Mouse (Mus musculus): ENCODE measurements around the gene Plcb1.

Gene Plcb1

DNA sequence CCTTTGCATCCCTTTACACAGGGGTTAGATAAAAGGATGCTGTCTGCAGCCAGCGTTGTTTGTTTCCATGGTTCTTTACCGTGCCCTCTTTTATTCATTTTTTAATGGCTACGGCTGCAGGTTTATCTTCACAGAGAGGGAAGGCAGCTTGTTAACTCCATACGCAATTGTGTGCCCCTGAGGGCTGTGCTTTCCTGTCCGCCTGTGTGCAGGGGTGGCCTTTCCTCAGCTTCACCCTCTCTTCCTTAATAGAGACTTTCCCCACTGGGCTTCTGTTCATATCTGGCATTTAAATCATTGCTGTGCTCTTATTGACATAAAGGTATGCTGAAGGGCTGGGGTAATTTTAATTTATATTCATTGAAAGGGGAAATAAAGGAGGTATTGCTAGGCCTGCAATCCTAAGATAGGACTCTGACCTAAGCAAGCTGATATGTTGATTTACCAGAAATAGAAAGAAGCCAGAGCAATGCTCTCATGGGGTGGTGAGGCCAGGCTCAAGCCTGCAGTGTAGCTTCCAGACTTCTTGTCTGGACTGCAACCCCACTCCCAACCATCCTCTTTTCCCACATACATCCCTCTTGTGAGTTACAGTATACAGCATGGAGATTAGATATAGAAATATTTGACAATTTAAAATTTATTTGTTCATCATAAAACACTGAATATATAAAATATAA is 623.7 kb downstream of the Plcb1 start:
- DNase-seq (ENCODE audit: low spot score): no peak

GRCm38 (mm10) chr2:135411675-135412074 is 625.8 kb downstream of the Plcb1 start:
- DNase-seq (ENCODE audit: low spot score): no peak

DNA sequence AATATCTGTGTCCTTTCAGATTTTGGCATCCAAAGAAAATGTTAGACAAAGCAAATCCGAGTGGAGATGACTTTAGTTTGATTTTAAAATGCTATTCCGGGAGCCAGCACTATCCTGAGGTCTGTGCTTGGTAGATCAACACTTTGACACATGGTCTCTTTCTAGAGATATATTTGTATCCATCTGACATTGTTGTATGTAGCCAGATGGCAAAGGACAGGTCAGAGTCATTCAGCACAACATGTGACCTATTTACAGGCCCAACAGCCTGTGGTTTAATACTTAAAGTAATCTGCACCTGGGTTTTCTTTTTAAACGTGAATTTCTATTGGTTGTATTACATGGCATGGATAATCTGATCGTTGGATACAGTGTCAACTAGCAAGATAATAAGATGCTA is 629.3 kb downstream of the Plcb1 start:
- no peak for DNase-seq (ENCODE audit: low spot score)

GRCm38 (mm10) chr2:135419301-135419700 is 633.4 kb downstream of the Plcb1 start:
- DNase-seq (ENCODE audit: low spot score): no peak

- no peak for DNase-seq (ENCODE audit: low spot score)
Observed at GRCm38 (mm10) chr2:135434947-135435515, 649.2 kb downstream of the Plcb1 start.

- no peak for DNase-seq (ENCODE audit: low spot score)
Observed at GRCm38 (mm10) chr2:135439034-135439433, 653.2 kb downstream of the Plcb1 start.

DNA sequence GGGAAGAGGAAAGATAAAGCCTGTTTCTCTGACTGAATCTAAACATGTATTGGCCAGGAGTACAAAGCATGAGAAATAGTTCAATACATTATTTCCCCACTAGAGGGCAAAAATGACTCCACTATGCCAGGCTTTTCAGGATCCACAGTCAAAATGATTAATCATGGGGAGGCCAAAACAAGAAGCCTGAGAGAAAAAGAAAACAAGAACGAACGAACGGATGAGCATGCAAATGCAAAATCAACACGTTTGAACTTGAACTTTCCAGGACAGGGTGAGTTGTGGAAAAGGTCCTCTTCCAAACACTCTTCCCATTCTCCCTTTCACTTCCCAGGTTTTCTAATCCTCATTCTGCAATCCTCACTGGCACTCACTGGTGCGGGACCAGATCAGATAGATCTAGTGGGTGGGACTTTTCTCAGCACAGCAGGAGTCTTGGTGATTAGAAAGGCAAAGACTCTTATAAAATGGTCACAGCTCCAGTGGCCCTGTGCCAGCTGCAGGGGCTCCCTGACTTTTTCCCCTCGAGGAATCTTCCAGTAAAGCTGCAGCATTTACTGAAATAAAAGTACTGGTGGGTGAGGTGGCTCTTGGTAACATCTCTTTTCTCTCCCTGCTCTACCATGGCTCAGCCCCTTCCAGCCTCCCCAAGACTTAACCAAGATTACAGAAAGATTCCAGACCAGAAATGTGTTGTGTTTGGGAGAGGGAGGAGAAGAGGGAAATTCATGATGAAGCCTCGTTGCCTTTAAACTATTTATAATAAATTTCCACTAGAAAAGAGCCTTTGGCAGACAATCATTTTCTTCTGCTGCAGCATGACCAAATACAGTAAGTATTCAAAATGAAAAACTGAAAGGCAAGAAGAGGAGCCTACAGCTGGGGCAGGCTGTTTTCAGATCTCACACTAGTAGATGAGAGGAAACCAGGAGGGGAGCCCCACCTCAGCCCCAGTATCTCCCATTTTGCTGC is 654.0 kb downstream of the Plcb1 start:
- DNase-seq (ENCODE audit: low spot score): peak; percentile 32

- no peak for DNase-seq (ENCODE audit: low spot score)
Observed at GRCm38 (mm10) chr2:135453581-135453980, 667.7 kb downstream of the Plcb1 start.

DNA sequence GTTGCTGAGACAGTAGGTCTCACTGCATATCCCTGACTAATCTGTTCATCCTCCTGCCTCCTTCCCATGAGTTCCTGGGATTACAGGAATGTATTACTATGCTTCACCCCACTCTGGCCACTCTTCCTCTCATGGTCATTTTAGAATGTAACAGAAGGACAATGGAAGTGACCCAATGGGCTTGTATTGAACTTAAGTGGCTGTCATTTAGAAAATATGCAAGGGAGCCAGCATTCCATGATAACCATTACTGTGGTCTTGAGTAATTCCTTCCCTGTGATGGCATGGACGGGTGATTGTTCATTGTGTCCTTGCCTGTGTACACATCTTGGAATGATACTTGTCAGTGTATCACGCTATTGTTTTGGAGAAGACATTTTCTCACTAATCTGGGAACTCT is 668.1 kb downstream of the Plcb1 start:
- DNase-seq (ENCODE audit: low spot score): no peak

DNA sequence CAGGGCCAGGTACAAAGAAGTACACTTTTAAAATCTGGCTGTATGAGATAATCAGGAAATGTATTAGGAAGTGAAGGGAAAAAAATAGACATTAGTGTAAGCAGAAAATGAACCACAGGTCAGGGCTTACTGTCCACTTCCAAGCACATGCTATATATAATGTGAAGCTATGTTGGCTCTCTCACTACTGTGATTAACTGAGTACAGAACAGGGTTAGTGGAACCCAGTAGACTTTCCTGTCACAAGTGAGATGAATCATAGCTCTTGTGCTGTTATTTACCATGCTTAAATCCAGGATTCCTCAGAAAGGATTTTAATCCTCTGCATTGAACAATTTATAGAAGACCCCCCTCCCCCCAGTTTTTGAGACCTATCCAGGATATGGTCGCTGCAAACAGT is 668.6 kb downstream of the Plcb1 start:
- no peak for DNase-seq (ENCODE audit: low spot score)

- no peak for DNase-seq (ENCODE audit: low spot score)
Observed at GRCm38 (mm10) chr2:135467895-135468294, 682.0 kb downstream of the Plcb1 start.

- no peak for DNase-seq (ENCODE audit: low spot score)
Observed at GRCm38 (mm10) chr2:135474107-135474506, 688.2 kb downstream of the Plcb1 start.

DNA sequence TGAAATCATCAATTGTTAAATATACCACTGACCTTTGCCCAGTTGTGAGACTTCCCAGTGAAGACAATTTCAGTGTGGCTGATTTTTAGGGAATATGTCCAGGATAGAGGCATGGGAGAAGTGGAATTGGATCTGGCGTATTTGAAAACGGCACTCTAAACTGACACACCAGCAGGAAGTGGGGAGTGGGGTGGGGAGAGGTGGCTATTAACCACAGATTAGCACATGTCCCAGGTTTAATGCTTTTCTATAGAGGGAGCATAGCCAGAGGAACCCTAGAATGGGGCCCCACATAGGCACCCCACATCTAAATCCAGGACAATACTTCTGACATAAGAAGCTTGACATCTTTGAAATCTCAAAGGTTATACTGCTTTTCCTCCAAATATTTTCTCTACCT is 699.4 kb downstream of the Plcb1 start:
- no peak for DNase-seq (ENCODE audit: low spot score)

DNA sequence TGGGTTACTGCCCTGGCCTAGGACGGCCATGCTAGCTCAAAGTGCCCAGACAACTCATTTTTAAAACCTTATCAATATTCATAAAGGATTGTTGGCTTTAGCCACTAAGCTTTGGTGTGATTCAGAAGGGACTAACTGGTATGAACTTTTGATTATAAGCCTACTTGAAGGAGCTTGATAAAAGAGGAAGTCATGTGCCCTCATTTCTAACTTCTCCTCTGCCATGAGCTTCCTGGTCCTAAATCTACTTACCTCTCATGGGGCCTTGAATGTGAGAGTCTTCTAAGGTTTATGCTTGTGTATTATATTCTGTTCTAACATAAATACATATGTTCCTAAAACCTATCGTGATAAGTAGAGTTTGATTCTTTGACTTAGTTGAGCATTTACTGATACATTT is 702.4 kb downstream of the Plcb1 start:
- DNase-seq (ENCODE audit: low spot score): no peak

DNA sequence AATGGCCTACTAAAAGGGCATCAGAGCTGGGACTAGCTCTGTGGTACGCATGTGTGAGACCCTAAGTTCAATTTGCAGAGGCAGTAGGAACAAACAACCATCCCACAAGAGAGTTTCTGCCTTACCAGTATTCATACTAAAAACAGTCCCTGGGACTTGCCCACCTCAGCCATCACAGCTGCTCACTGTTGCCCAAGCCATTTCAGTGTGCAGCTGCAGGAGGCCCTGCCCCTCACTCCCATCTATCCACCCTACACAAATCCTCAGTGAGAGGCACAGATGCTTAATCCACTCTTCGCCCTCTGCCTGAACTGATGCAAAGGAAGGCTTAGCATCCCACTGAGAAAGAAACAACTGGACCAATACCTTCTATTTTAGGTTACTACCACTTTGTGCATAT is 703.3 kb downstream of the Plcb1 start:
- no peak for DNase-seq (ENCODE audit: low spot score)

DNA sequence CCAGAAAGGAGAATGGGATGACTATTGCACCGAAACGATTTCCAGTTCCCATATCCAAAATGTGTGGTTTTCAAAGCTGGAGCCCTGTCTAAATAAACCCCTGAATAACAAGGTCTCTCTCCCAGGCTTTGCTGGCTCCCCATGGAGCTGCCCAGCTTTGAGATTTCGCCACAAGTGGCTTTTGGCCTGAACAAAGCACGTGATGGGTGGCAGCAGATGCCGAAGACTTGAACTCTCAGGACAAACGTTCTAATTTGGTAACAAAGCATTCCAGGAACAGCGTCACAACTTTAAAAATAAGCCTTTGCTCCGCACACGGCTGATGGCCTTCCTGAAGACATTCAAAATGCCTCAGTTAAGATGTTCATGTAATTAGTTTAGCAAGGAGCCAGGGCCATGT is 706.9 kb downstream of the Plcb1 start:
- DNase-seq (ENCODE audit: low spot score): no peak

GRCm38 (mm10) chr2:135496553-135496952 is 710.7 kb downstream of the Plcb1 start:
- DNase-seq (ENCODE audit: low spot score): no peak

DNA sequence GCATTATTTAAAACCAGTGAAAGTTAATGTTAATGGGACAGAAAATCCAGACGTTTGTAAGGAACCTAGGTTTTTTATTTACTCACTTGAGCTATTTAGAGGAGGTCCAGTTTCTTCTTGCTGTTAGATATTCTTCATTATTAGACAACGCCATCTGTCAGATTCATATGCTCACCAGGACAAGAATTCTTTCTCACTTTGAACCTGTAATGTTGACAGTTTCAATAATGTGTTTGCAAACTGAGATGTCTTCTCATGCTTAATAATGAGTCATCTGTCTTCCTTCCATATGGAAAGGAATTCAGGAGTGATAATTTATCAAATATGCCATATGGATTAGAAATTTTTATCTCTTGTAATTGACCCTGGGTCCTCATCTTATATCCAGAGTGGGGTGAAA is 711.4 kb downstream of the Plcb1 start:
- no peak for DNase-seq (ENCODE audit: low spot score)

DNA sequence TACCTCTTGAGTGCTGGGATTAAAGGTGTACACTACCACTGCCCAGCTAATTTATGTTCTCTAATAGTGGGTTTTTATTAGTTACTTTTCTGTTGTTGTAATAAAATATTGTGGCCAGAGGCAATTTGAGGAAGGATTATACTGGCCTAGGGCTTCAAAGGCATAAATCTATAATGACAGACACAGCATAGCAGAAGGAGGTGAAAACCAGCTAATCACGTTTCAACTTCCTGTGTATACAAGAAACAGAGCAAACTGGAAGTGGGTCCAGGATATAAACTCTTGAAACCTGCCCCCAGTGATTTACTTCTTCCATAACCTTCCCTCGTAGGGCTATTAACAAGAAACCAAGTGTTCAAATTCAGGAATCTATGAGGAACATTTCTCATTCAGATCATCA is 715.0 kb downstream of the Plcb1 start:
- no peak for DNase-seq (ENCODE audit: low spot score)

DNA sequence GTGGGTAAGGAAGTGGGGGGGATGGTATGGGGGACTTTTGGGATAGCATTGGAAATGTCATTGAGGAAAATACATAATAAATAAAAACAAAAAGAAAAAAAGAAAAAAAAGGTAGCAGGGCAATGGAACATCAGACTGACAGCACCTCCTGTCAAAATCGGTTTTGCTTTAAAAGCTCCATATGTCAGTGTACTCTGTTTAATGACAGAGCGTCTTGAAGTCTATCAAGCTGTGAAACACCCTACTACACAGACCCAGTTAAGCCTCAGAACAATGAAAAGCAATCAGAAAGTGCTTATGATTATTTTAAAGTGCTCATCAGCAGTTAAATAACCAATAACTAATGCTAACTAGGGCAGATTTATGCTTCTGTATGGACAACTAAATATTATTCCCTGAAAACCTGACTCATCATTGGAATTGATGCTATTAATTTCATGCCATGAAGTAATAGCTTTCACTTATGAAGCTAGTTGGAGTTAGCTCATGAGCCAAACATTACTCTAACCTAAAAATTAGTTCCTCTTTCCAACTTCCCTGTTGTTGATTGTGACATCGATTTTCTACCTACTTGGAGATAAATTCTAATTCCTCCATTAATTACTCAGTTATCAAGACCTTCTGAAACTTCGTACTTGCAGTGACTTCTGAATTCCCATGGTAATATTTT is 717.6 kb downstream of the Plcb1 start:
- DNase-seq (ENCODE audit: low spot score): no peak

DNA sequence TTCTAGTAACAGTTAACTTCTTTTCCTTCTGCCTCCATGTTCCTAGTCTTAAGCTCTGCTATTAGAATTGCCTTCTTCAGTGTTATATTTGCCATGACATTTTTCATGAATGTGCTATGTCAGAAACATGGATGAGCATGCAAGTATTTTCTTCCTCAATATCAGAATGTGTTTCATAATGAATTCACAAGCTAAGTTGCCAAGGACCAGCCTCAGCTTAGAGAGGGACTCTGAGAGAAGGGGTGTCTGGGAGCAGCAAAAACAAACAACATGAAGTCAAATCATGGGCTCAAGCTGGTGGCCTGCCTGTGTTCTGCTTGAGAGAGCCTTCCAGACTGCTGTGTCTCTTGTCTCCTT is 718.1 kb downstream of the Plcb1 start:
- no peak for DNase-seq (ENCODE audit: low spot score)

DNA sequence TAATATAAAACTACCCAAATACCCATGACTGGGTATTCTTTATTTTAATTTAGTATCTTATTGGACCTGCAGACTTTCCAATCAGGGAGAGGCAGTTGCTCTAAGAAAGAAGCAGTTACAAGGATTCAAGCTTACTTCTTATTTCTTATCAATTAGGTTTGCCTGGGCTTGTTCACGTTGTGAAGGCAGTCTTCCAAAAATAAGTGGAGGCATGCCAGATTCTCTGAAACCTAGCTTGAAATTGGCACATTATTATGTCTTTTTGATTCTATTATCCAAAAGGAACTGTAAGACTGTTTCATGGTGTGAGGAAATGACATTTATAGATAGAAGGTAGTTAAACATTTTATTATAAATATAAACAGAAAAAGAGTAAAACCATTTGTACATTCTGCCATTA is 721.2 kb downstream of the Plcb1 start:
- DNase-seq (ENCODE audit: low spot score): no peak

- no peak for DNase-seq (ENCODE audit: low spot score)
Observed at GRCm38 (mm10) chr2:135518956-135519355, 733.1 kb downstream of the Plcb1 start.

Measured in ovary, adult 18-20 months (tissue).